Mouse (Mus musculus) ovary, postnatal 14 days (tissue): Measurements from ENCODE around the gene Ctdspl.

Source experiments
- DNase-seq: peaks from one replicate; pipeline ENCODE4 v3.0.0; 2022; ENCODE audit warnings: low spot score

Ctdspl gene

GRCm38 (mm10) chr9:118988787-118989580 lies 62.7 kb downstream of the Ctdspl start:
- no peak for DNase-seq

GRCm38 (mm10) chr9:118990490-118990889 lies 64.2 kb downstream of the Ctdspl start:
- DNase-seq, result no peak

DNA sequence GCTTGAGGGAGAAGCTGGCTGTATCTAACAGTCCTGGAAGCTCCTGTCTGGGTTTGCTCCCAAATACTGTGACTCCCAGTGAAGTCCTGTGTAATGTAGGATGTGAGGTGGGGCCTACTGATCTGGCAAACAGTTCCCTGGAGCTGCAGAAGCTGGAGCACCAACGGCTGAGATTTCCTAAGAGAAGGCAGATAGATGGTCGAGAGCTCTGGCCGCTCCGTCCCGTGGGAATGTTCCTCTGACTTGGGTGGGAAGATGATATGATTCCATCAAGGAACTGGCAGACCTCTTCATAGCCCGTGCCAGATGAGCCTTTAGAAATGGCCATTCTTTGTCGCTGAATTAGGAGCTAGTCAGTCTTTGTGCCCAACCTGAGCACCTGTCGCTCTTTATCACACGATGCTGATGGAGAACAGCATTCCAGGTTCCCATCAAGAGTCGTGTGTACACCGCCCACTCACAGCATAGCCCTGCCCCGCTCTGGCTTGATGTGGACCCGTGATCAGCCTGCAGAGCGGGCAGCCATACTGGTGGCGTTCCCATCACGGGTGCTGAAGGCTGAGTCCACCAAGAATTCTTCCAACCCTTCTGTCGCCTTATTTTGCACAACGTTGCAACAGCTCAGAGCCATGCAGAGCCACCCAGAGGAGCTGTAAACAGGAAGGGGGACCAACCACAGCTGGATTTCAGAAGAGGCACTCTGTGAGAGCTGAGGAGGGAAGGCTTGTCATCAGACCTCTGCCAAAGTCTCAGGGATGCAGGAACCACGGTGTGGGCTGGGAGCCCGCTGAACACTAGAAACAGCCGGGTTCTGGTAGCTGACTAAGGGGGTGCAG lies 65.7 kb downstream of the Ctdspl start:
- no peak for DNase-seq

- DNase-seq, result no peak
Measured at GRCm38 (mm10) chr9:118992586-118992955, 66.3 kb downstream of the Ctdspl start.

DNA sequence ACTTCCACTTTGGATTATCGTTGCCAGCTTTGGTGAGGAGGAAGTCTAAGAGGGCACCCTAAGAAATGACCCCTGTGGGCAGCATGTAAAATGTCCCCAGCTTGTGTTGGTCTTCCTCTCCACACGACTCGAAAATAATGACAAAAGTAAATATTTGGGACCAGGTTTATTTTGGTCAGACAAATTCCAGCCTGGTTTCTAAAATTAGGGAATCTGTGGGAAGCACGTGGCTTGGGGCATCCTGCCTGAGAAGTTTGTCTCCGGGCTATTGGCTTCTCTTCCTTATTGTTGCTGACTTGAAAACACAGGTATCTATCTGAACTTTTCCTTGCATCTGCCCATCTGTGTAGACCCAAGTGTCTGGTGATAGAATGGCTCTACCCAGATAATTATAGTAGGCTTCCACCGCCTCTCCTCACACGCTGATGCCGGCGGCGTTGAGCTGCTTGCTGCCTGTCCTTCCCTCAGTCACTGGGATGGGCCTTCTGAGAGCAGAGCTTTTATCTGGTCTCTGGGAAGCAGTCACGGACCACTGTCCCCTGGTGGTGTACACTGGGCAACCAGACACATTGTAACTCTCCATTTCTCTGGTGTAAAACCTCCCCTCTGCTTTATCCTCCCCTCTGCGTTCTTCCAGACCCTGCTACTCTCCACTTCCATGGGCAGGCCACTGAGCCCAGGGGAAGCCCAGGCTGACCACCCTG lies 68.4 kb downstream of the Ctdspl start:
- no peak for DNase-seq

- DNase-seq, result no peak
Measured at GRCm38 (mm10) chr9:118995539-118995938, 69.3 kb downstream of the Ctdspl start.

- no peak for DNase-seq
Measured at GRCm38 (mm10) chr9:118997241-118997640, 71.0 kb downstream of the Ctdspl start.

DNA sequence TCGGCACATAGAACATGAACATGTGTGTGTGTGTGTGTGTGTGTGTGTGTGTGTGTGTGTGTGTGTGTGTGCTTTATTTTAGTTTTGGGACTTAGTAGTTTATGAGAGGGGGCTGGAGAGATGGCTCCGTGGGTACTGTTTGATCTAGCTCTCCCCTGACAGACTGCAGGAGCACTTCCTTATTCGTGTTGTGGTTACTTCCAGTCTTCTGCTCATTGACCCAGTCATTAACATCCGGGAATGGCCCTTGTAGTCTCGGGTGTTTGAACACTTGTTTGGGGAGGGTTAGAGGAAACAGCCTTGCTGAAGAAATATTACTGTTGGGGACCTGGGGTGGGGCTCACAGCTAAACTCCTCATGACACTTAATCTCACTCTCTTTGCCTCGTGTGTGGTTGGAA lies 73.9 kb downstream of the Ctdspl start:
- no peak for DNase-seq

DNA sequence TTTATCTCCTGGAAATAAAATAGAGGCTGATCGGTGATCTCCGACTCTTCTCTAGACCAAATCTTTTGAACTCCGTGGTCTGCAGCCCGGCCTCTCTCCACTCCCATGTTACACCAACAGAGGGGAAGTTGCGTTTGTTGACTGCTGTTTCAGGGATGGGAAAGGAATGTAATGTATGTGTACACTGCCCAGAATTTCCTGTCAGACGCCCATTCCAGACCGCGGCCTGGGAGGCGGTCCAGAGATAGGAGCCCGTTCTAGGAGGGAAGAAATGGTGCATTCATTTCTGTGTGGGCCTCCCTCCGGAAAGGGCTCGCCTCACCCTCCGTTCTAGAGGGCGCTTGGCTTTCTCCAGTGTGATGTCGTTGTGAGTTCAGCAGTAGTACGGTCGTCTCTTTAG lies 76.0 kb downstream of the Ctdspl start:
- no peak for DNase-seq

GRCm38 (mm10) chr9:119003990-119004702 lies 77.9 kb downstream of the Ctdspl start:
- no peak for DNase-seq

GRCm38 (mm10) chr9:119004703-119005076 lies 78.4 kb downstream of the Ctdspl start:
- DNase-seq, result no peak

- no peak for DNase-seq
Measured at GRCm38 (mm10) chr9:119005303-119006029, 79.2 kb downstream of the Ctdspl start.

DNA sequence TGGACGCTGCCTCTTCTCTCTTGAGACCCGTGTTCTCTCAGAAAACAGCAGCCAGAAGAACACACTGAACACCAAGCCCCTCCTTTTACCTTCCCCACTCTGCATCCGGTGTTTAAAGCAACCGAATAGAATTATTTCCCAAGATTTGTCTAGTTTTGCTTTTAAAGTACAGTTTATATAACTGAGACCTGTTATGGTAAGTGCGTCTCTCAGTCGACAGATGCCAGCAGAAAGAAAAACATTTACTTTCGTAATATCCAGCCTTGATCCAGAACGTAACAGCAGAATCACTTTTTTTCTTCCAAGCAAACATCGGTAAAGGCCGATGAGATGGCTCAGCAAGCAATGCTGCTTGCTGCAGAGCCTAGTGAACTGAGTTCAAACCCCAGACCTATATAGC lies 81.0 kb downstream of the Ctdspl start:
- no peak for DNase-seq

DNA sequence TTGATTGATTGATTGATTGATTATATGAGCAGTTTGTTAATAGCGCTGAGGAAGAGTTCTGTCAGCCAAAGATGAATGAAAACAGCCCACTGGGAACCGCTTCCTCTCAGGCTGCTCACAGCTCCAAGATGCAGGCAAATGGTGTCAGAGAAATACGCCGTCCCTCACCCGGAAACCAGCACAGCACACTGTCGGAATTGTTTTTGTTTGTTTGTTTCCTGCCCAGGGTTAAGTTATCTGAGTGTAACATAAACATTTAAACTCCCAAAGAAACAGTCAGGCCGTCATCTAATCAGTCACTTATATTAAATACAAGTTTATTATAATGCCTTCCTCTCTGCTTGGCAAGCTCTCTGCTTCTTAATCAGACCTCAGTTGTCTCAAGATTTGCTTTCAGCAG lies 82.6 kb downstream of the Ctdspl start:
- no peak for DNase-seq

GRCm38 (mm10) chr9:119010156-119010710 lies 84.0 kb downstream of the Ctdspl start:
- no peak for DNase-seq

- DNase-seq, result no peak
Measured at GRCm38 (mm10) chr9:119016785-119017507, 90.7 kb downstream of the Ctdspl start.

DNA sequence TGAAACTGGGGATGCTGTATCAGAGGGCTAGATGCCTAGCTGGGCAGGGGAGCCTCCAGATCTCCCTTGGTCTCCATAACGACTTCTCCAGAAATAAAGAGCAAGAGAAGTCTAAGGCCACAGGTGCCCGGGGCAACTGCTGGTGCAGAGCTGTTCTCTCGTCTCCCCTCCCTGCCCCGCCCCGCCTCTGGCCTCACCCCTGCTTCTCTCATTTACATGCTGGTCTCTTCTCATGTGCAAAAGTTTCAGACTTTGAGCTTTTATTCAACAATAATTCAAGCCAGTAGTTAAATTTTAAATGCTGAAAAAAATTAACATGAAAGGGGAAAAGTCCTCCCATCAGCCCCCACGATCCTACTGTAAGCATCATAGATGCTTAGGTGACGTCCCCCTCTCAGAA lies 95.5 kb downstream of the Ctdspl start:
- DNase-seq, result no peak

GRCm38 (mm10) chr9:119025263-119025662 lies 99.0 kb downstream of the Ctdspl start:
- no peak for DNase-seq

GRCm38 (mm10) chr9:119025832-119026331 lies 99.6 kb downstream of the Ctdspl start:
- no peak for DNase-seq

DNA sequence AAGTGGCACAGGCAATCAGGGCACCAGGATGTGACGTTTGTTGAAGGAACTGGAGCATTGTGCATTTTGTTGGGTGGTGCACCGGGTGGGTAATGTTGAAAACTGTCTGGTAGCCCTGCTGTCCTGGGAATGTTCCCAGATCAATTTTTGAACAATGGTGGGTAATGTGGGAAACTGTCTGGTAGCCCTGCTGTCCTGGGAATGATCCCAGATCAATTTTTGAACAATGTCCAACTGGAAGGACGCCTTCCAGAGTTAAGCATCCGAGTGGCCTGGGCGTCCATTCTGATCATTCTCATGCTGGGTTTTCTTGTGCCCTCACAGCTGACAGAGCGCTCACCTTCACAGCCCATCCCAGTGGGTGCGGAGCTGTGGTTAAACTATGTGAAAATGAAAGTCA lies 101.1 kb downstream of the Ctdspl start:
- DNase-seq, result no peak
